Mouse (Mus musculus) retina, adult 2 months (tissue): ENCODE measurements around the gene Ppp4r4.
"Not testable (repeated sequence)": the region's sequence is repeated elsewhere in the genome, so short reads cannot be mapped to it uniquely, and the experiment has no call there.

Experiments used
- DNase-seq: peaks from one replicate; pipeline ENCODE4 v3.0.0-alpha.2; 2012; ENCODE audit warnings: low read depth, low spot score

Ppp4r4 gene

GRCm38 (mm10) chr12:103532020-103532648 lies at the start of gene Ppp4r4:
TSS of gene Ppp4r4 (plus strand) at chr12:103532283.
- DNase-seq = peak; percentile 92

GRCm38 (mm10) chr12:103482781-103483180 lies 49.3 kb upstream of the Ppp4r4 start:
- no peak for DNase-seq

- not testable (repeated sequence) for DNase-seq
These were observed 47.7 kb upstream of the Ppp4r4 start for GRCm38 (mm10) chr12:103484200-103484972.

GRCm38 (mm10) chr12:103486726-103487125 lies 45.4 kb upstream of the Ppp4r4 start:
- DNase-seq = no peak

- no peak for DNase-seq
These were observed 44.8 kb upstream of the Ppp4r4 start for GRCm38 (mm10) chr12:103487276-103487675.

- no peak for DNase-seq
These were observed 44.3 kb upstream of the Ppp4r4 start for GRCm38 (mm10) chr12:103487750-103488149.

- no peak for DNase-seq
These were observed 40.9 kb upstream of the Ppp4r4 start for GRCm38 (mm10) chr12:103491091-103491730.

- DNase-seq = peak; percentile 64
These were observed 39.3 kb upstream of the Ppp4r4 start for GRCm38 (mm10) chr12:103492767-103493166.

- DNase-seq = no peak
These were observed 37.6 kb upstream of the Ppp4r4 start for GRCm38 (mm10) chr12:103494486-103494885.

- DNase-seq = no peak
These were observed 33.3 kb upstream of the Ppp4r4 start for GRCm38 (mm10) chr12:103498768-103499167.

GRCm38 (mm10) chr12:103499261-103499660 lies 32.8 kb upstream of the Ppp4r4 start:
- no peak for DNase-seq

- no peak for DNase-seq
These were observed 28.8 kb upstream of the Ppp4r4 start for GRCm38 (mm10) chr12:103503300-103503699.

- DNase-seq = no peak
These were observed 27.7 kb upstream of the Ppp4r4 start for GRCm38 (mm10) chr12:103504402-103504801.

GRCm38 (mm10) chr12:103508346-103508745 lies 23.7 kb upstream of the Ppp4r4 start:
- no peak for DNase-seq

- DNase-seq = no peak
These were observed 22.2 kb upstream of the Ppp4r4 start for GRCm38 (mm10) chr12:103509893-103510292.

- DNase-seq = no peak
These were observed 20.5 kb upstream of the Ppp4r4 start for GRCm38 (mm10) chr12:103511586-103511985.

- DNase-seq = no peak
These were observed 19.0 kb upstream of the Ppp4r4 start for GRCm38 (mm10) chr12:103513039-103513438.

- DNase-seq = no peak
These were observed 18.6 kb upstream of the Ppp4r4 start for GRCm38 (mm10) chr12:103513451-103513871.

GRCm38 (mm10) chr12:103514354-103514753 lies 17.7 kb upstream of the Ppp4r4 start:
- no peak for DNase-seq

GRCm38 (mm10) chr12:103515638-103516037 lies 16.4 kb upstream of the Ppp4r4 start:
- DNase-seq = no peak

GRCm38 (mm10) chr12:103518640-103519039 lies 13.4 kb upstream of the Ppp4r4 start:
- DNase-seq = no peak

GRCm38 (mm10) chr12:103530596-103530995 lies 1.5 kb upstream of the Ppp4r4 start:
- DNase-seq = no peak
